Mouse (Mus musculus) erythroblast, embryonic 14.5 days (primary cell): ENCODE measurements around the gene 5730522E02Rik. TPM values are rescaled to one million over a fixed set of nuclear protein-coding genes. Genes with fewer than 3 reads are reported as not detected.

Experiments used
- H3K27me3 ChIP-seq: 2 replicates; pipeline ENCODE4 v1.6.1; 2012; ENCODE audit warnings: inconsistent platforms; ENCODE audit not compliant: control insufficient read depth
- H3K36me3 ChIP-seq: 2 replicates; pipeline ENCODE4 v1.6.1; 2012; ENCODE audit warnings: mild to moderate bottlenecking, inconsistent platforms; ENCODE audit not compliant: control insufficient read depth
- H3K4me1 ChIP-seq: 2 replicates; pipeline ENCODE4 v1.6.1; 2012; ENCODE audit warnings: inconsistent platforms; ENCODE audit not compliant: control insufficient read depth
- H3K4me3 ChIP-seq: replicated peaks from 2 replicates; pipeline ENCODE3; 2012; ENCODE audit warnings: moderate library complexity, mild to moderate bottlenecking, inconsistent platforms
- H3K9me3 ChIP-seq: 2 replicates; pipeline ENCODE4 v1.6.1; 2012; ENCODE audit warnings: low read length, inconsistent platforms, mixed read lengths; ENCODE audit not compliant: control insufficient read depth
- GATA1 ChIP-seq: IDR thresholded peaks from 2 replicates; pipeline ENCODE4 v1.6.1; 2012; ENCODE audit warnings: low read length, inconsistent platforms, mixed read lengths
- TAL1 ChIP-seq: IDR thresholded peaks from 3 replicates; pipeline ENCODE4 v1.6.1; 2012; ENCODE audit warnings: low read length, inconsistent platforms, mixed read lengths
- polyA plus RNA-seq: library from polyadenylated mRNA; stranded (reverse); fragments of >175 nt; gene quantifications from 2 replicates; pipeline ENCODE4 v1.2.3, GENCODE M21; 2012

The 5730522E02Rik gene
- polyA plus RNA-seq, 1 experiment = not detected

- TF ChIP-seq GATA1 (no peak), TAL1 (no peak)
- Histone ChIP-seq H3K27me3 (no peaks in the 10 kb centered on the region), H3K36me3 (no peaks in the 10 kb centered on the region), H3K4me1 (no peaks in the 10 kb centered on the region), H3K4me3 (no peak overlapping the region), H3K9me3 (no peaks in the 10 kb centered on the region)
Observed at GRCm38 (mm10) chr11:26195468-26195867, 15.1 kb downstream of the 5730522E02Rik start.

GRCm38 (mm10) chr11:26187231-26187967, 23.2 kb downstream of the 5730522E02Rik start:
- Histone ChIP-seq H3K4me3 (no peak overlapping the region), H3K27me3 (no peaks in the 10 kb centered on the region), H3K36me3 (no peaks in the 10 kb centered on the region), H3K9me3 (no peaks in the 10 kb centered on the region), H3K4me1 (no peaks in the 10 kb centered on the region)
- no peak for TF ChIP-seq GATA1
- TF ChIP-seq TAL1 = no peak

- no peaks in the 10 kb centered on the region for H3K36me3 ChIP-seq
- TF ChIP-seq GATA1 (no peak), TAL1 (no peak)
- no peaks in the 10 kb centered on the region for H3K4me1 ChIP-seq
- H3K4me3 ChIP-seq = no peak overlapping the region
- no peaks in the 10 kb centered on the region for H3K27me3 ChIP-seq
- H3K9me3 ChIP-seq = no peaks in the 10 kb centered on the region
Observed at GRCm38 (mm10) chr11:26170572-26170971, 40.0 kb downstream of the 5730522E02Rik start.

DNA sequence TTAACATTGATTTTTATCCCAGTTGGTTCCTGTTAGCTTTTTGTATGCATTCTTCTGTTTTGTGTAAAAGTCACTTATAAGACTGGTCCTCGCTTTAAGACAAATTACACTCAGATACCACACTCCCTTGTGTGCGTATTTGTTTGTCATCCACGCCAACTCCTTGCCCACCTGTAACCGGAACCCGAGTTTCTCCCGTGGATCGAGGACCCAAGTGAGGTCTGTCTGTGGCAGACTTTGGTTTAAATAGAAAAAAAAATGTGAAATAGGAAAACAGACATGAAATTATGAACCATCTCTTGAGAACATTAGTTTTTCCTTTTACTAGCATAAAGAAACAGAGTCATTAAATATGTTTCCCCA, 43.0 kb downstream of the 5730522E02Rik start:
- Histone ChIP-seq H3K9me3 (no peaks in the 10 kb centered on the region), H3K27me3 (no peaks in the 10 kb centered on the region), H3K4me3 (no peak overlapping the region), H3K36me3 (no peaks in the 10 kb centered on the region), H3K4me1 (no peaks in the 10 kb centered on the region)
- TF ChIP-seq TAL1 = no peak
- TF ChIP-seq GATA1 = no peak

DNA sequence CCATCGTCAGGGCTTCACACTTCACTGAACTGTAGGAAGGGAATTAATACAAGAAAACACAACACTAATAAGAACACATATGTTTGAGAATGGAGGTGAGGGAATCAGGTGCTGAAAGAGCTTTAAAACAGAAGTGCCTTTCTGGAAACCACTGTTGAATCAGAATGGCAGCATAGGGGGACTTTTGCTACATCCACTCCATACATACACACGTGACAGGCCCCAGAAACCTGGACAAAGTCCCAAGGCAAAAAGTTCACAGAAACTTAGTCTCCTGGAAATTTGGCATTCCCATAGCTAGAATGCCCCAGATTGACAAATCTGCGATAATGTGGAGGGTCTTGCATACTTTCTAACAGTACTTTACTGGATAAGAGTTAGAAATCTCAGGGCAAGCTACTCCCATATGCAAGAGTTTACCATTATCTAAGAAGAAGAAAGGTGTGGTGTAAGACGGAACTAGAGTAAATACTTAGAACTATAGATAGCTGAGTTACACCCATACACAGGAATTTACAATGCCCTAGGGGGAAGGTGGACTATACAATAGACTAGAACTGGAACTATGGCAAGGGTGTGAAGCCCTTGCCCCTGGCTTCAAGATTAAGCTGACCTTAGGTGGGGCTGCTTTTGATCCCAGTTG, 43.5 kb downstream of the 5730522E02Rik start:
- Histone ChIP-seq H3K9me3 (no peaks in the 10 kb centered on the region), H3K36me3 (no peaks in the 10 kb centered on the region), H3K4me1 (no peaks in the 10 kb centered on the region), H3K27me3 (no peaks in the 10 kb centered on the region), H3K4me3 (no peak overlapping the region)
- no peak for TF ChIP-seq GATA1
- TF ChIP-seq TAL1 = no peak

- Histone ChIP-seq H3K36me3 (no peaks in the 10 kb centered on the region), H3K4me3 (no peak overlapping the region), H3K9me3 (no peaks in the 10 kb centered on the region), H3K27me3 (no peaks in the 10 kb centered on the region), H3K4me1 (no peaks in the 10 kb centered on the region)
- TF ChIP-seq GATA1 = no peak
- TF ChIP-seq TAL1 = no peak
Observed at GRCm38 (mm10) chr11:26164651-26165259, 45.8 kb downstream of the 5730522E02Rik start.

GRCm38 (mm10) chr11:26161354-26161753, 49.2 kb downstream of the 5730522E02Rik start:
- H3K36me3 ChIP-seq = no peaks in the 10 kb centered on the region
- H3K4me1 ChIP-seq = no peaks in the 10 kb centered on the region
- H3K9me3 ChIP-seq = no peaks in the 10 kb centered on the region
- no peak overlapping the region for H3K4me3 ChIP-seq
- H3K27me3 ChIP-seq = no peaks in the 10 kb centered on the region
- TF ChIP-seq TAL1 = no peak
- TF ChIP-seq GATA1 = no peak

DNA sequence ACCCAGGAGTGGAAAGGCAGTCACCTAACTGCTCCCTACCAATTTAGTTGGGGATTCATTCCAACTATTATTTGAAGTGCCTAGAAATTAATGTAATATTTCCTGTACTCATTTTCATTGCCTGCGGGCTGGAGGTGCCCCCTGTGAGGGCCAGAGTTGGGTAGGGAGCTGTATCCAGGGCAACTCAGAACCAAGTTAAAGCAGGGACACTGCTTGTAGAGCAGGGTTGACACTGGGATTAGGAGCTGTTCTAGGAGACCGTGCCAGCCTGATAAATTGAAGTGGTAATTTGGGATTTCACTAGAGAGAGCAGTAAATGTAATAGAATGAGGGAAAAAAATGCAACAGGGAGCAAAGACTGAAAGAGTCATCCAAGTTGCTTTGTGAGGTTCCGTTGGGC, 51.5 kb downstream of the 5730522E02Rik start:
- H3K4me1 ChIP-seq = no peaks in the 10 kb centered on the region
- H3K36me3 ChIP-seq = no peaks in the 10 kb centered on the region
- H3K27me3 ChIP-seq = no peaks in the 10 kb centered on the region
- no peak for TF ChIP-seq TAL1
- no peak overlapping the region for H3K4me3 ChIP-seq
- H3K9me3 ChIP-seq = no peaks in the 10 kb centered on the region

DNA sequence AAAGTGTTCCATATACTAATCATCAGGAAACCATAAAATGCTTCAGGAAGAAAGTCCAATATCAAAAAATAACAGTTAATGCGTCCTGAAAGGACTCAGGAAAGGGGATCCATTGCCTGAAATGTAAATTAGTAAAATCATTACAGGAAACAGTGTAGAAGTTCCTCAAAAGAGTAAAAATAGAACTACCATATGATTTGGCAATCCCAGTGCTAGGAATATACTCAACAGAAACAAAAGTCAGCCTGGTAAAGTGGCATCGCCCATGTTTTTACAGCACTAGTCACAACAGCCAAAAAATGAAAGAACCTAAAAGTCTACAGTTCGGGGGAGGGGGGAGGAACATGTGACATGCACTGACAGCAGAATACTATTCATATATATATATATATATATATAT, 70.5 kb downstream of the 5730522E02Rik start:
- no peak for TF ChIP-seq GATA1
- TF ChIP-seq TAL1 = no peak
- no peaks in the 10 kb centered on the region for H3K27me3 ChIP-seq
- H3K9me3 ChIP-seq = no peaks in the 10 kb centered on the region
- H3K4me3 ChIP-seq = no peak overlapping the region
- H3K36me3 ChIP-seq = no peaks in the 10 kb centered on the region
- H3K4me1 ChIP-seq = no peaks in the 10 kb centered on the region

- Histone ChIP-seq H3K9me3 (no peaks in the 10 kb centered on the region), H3K36me3 (no peaks in the 10 kb centered on the region), H3K4me3 (no peak overlapping the region), H3K27me3 (no peaks in the 10 kb centered on the region), H3K4me1 (no peaks in the 10 kb centered on the region)
- TF ChIP-seq TAL1 (no peak), GATA1 (no peak)
Observed at GRCm38 (mm10) chr11:26138013-26138412, 72.5 kb downstream of the 5730522E02Rik start.
